Mouse (Mus musculus) lung, postnatal 10 days (tissue): ENCODE data around the gene Tmem54.
A peak's percentile ranks its signal among the peaks of the same experiment; 100 is the strongest.

Experiments used
- DNase-seq: peaks from one replicate; pipeline ENCODE4 v3.0.0; 2021

Tmem54 gene

GRCm38 (mm10) chr4:129130755-129131303 lies 25.5 kb downstream of the Tmem54 start:
- DNase-seq = peak; percentile 49

- peak; percentile 84 for DNase-seq
These were observed 29.6 kb downstream of the Tmem54 start for GRCm38 (mm10) chr4:129134799-129135585.

GRCm38 (mm10) chr4:129135637-129136036 lies 30.3 kb downstream of the Tmem54 start:
- no peak for DNase-seq

GRCm38 (mm10) chr4:129136189-129136578 lies 30.8 kb downstream of the Tmem54 start:
- DNase-seq = no peak

- DNase-seq = no peak
These were observed 31.4 kb downstream of the Tmem54 start, which contains the start of gene Fndc5 for GRCm38 (mm10) chr4:129136579-129137391. TSS of gene Fndc5 (plus strand) at chr4:129136999.

- no peak for DNase-seq
These were observed 32.3 kb downstream of the Tmem54 start for GRCm38 (mm10) chr4:129137392-129138321.

GRCm38 (mm10) chr4:129139642-129140041 lies 34.3 kb downstream of the Tmem54 start:
- DNase-seq = no peak

- no peak for DNase-seq
These were observed 35.5 kb downstream of the Tmem54 start for GRCm38 (mm10) chr4:129140808-129141207.

- DNase-seq = no peak
These were observed 36.5 kb downstream of the Tmem54 start for GRCm38 (mm10) chr4:129141560-129142438.

- no peak for DNase-seq
These were observed 37.2 kb downstream of the Tmem54 start for GRCm38 (mm10) chr4:129142439-129143045.

GRCm38 (mm10) chr4:129143509-129143908 lies 38.2 kb downstream of the Tmem54 start:
- no peak for DNase-seq

- no peak for DNase-seq
These were observed 39.3 kb downstream of the Tmem54 start for GRCm38 (mm10) chr4:129144401-129145367.

GRCm38 (mm10) chr4:129145411-129145810 lies 40.1 kb downstream of the Tmem54 start:
- no peak for DNase-seq

GRCm38 (mm10) chr4:129145943-129146342 lies 40.6 kb downstream of the Tmem54 start:
- no peak for DNase-seq

GRCm38 (mm10) chr4:129146392-129146791 lies 41.0 kb downstream of the Tmem54 start:
- no peak for DNase-seq

GRCm38 (mm10) chr4:129147552-129148103 lies 42.3 kb downstream of the Tmem54 start:
- DNase-seq = peak; percentile 53

- no peak for DNase-seq
These were observed 44.0 kb downstream of the Tmem54 start for GRCm38 (mm10) chr4:129149321-129149720.

GRCm38 (mm10) chr4:129151276-129151811 lies 46.0 kb downstream of the Tmem54 start:
- no peak for DNase-seq

GRCm38 (mm10) chr4:129157541-129157940 lies 52.2 kb downstream of the Tmem54 start:
- no peak for DNase-seq
